Mouse (Mus musculus): ENCODE measurements at regions not wholly inside any gene's neighbourhood (a gene's known extent, or its start where the extent isn't known, plus 50 kb on each side); places are given as distances from the start of the nearest gene placed in this dataset.

DNA sequence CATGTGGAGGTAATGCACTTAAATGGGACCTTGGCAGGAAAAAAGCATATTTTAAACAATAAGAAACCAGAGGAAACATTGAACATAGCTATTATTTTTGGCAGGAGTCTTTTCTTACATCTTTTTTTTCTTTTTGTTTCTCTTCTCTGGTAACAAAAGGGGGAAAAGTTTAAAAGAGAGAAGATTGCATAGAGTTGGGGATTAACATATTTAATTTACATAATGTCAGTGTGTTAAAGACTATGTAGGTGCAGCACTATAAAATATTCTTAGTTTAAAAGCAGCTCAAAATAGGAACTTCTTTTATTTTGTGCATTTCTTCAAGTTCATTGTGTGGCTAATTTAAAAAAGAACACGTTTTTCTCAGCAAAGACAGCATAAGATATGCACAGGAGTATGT lies 1087.5 kb downstream of the Cdh11 start:
- no peak for TF ChIP-seq CTCF (IDR thresholded peaks at IDR 0.05)
- no peak overlapping the region for H3K27ac ChIP-seq
- intact Hi-C loops (cut with DNase I), result loop anchor here (5.0 kb wide), 2 partner anchors 304 to 789 kb away; no protein-coding TSS in a partner anchor
- H3K4me3 ChIP-seq, result no peak overlapping the region
- DNase-seq (ENCODE audit: extremely low spot score in 1 of 2, low spot score in 2 of 2), result no peak

DNA sequence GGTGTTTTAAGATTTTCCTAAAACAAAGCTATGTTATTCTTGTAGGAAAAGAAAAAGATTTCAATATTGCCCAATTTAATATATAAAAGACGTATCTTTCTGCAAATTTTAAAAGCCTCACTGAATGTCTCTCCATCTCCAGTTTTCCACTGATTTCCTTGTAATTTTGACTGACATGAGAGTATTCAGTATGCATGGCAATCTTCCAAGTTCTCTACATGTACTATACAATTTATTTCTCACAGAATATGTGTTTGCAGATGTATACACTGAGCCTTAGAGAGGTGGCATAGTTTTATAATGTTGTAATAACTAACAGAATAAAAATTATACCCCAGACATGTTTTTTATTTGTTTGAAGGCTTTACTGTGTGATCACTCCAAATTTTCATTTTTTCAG lies 1094.5 kb downstream of the Cdh11 start:
- no peak for DNase-seq (ENCODE audit: extremely low spot score in 1 of 2, low spot score in 2 of 2)
- no peak for TF ChIP-seq CTCF (IDR thresholded peaks at IDR 0.05)
- Histone ChIP-seq H3K4me3 (no peak overlapping the region), H3K27ac (no peak overlapping the region)
- intact Hi-C loops (cut with DNase I), result no loop called here

DNA sequence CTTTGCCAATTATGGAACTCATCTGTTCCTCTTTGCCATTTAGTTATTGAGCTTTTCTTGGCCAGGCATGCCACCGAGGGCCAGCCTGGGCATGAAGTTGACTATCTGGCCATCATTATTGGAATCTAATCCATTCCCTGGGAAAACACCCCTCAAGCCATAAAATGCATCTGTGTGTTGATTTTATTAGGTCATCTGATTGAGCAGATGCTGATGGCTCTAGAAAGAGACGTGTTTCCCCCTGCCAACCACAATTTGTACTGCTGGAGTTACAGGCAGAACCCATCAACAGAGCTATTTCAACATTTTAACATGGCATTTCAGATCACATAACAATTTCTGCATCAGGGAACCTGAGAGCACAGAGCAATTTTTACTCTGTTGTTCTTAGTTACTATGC lies 1116.5 kb downstream of the Cdh11 start:
- TF ChIP-seq CTCF (IDR thresholded peaks at IDR 0.05), result no peak
- intact Hi-C loops (cut with DNase I), result no loop called here
- Histone ChIP-seq H3K27ac (no peak overlapping the region), H3K4me3 (no peak overlapping the region)
- DNase-seq (ENCODE audit: extremely low spot score in 1 of 2, low spot score in 2 of 2), result no peak

DNA sequence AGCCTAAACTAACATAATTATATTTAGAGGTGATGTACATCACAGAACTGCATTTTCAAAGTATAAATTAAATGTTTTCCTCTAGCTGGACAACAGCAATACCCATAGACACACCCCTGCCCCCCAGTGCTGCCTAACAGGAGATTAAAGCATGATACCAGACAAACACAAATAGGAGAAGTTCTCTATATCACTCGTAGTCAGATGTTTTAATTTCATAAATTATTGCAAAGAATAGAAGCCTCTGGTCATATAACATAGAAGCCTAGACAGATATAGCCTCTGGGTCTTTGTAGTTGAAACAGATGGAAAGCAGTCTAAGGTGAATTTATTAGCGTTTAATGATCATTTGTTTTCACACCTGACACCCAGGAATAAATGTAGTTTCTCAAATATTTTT lies 1122.6 kb downstream of the Cdh11 start:
- H3K27ac ChIP-seq, result no peak overlapping the region
- H3K4me3 ChIP-seq, result no peak overlapping the region
- no peak for DNase-seq (ENCODE audit: extremely low spot score in 1 of 2, low spot score in 2 of 2)
- TF ChIP-seq CTCF (IDR thresholded peaks at IDR 0.05), result no peak
- intact Hi-C loops (cut with DNase I), result no loop called here

DNA sequence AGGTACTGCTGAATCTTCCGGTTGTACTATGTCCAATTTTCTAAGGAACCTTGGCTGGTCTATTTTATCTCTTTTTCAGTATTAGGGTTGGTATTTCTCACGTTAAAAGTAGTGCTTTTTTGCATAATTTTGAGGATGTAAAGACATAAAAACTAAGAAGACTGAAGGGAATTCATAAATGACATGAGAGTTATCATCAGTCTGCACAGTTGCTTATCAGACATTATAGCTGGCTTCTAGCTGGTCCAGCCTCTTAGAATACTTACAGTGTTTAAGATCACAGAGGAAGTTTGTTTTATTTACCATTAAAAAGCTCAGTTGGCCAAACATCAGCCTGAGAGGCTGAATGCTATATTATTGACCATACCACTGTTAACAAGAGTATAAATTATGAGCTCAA lies 1130.2 kb downstream of the Cdh11 start:
- DNase-seq (ENCODE audit: extremely low spot score in 1 of 2, low spot score in 2 of 2), result no peak
- intact Hi-C loops (cut with DNase I), result no loop called here
- TF ChIP-seq CTCF (IDR thresholded peaks at IDR 0.05), result no peak
- no peak overlapping the region for H3K4me3 ChIP-seq
- no peak overlapping the region for H3K27ac ChIP-seq

DNA sequence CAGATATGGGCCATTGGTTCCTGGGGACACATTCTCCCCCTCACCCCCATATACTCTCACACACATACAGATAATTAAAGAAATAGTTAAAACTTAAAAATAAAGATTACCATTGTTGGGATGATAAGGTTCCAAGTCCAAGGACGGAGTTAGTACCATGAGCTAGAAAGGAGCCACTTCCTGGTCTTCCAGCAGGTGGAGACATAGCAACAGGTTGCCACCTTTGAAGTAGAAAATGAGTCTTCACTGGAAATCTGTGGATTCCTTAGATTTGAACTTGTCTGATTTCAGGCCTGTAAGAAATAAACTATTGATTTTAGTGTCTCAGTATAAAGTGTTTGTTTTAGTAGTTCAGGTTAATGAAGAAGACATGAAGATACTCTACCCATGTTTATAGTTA lies 1156.6 kb downstream of the Cdh11 start:
- intact Hi-C loops (cut with DNase I), result no loop called here
- DNase-seq (ENCODE audit: extremely low spot score in 1 of 2, low spot score in 2 of 2), result no peak
- Histone ChIP-seq H3K27ac (no peak overlapping the region), H3K4me3 (no peak overlapping the region)
- peak; percentile 31 for TF ChIP-seq CTCF (IDR thresholded peaks at IDR 0.05)

DNA sequence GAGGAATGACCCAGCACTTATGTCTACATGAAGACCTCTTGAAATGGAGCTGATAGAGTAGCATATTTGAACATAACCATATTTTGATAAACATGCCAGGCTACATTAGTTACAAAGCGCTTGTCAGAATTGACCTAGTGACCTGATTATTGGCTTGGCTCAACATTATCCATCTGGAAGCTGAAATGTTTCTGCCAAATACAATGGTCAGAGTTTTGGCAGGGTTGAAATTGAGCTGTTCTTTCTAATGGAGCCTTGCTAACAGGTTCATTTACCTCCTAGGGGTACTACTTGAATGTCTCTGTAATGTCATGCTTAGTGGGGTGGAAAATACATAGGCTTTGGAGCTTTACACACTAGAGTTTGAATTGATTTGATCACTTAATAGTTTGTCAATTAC lies 1163.5 kb downstream of the Cdh11 start:
- H3K27ac ChIP-seq, result no peak overlapping the region
- TF ChIP-seq CTCF (IDR thresholded peaks at IDR 0.05), result no peak
- H3K4me3 ChIP-seq, result no peak overlapping the region
- no peak for DNase-seq (ENCODE audit: extremely low spot score in 1 of 2, low spot score in 2 of 2)
- intact Hi-C loops (cut with DNase I), result no loop called here

DNA sequence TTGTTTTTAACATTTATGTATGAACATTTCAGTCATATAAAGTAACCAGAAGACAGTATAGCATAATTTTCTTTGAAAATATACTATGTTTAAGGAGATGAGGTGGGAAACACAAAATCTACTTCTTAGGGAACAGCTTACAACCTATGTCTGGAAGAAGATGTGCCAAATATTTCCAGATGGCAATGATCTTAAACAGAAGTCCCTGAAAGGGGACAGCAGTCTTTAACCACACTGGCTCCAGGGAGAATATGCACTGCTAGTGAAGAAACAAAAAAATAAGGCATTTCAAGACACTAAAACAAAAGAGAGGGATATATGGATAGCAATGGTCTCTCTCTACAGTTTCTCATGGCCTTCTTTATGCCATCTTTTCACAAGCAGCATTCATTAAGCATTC lies 1194.3 kb downstream of the Cdh11 start:
- intact Hi-C loops (cut with DNase I), result no loop called here
- TF ChIP-seq CTCF (IDR thresholded peaks at IDR 0.05), result no peak
- no peak overlapping the region for H3K4me3 ChIP-seq
- H3K27ac ChIP-seq, result no peak overlapping the region
- DNase-seq (ENCODE audit: extremely low spot score in 1 of 2, low spot score in 2 of 2), result no peak

DNA sequence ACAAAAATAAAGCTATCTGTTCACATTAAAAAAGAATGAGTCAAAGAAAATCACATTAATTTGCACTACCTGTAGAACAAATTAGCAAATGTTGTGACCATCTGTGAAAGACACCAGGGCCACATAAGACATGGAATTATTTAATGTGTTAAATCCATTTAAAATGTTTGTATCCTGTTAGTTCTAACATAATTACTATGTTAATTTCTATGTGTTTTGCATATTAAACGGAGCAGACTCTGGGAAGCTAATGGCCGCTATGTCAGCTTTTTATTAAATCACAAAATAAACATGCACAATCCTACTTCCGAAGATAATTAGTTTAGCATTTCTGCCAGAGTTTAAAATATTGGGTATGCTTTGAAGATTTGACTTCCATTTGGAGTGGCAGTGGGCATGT lies 1194.8 kb downstream of the Cdh11 start:
- TF ChIP-seq CTCF (IDR thresholded peaks at IDR 0.05), result no peak
- intact Hi-C loops (cut with DNase I), result no loop called here
- no peak overlapping the region for H3K4me3 ChIP-seq

DNA sequence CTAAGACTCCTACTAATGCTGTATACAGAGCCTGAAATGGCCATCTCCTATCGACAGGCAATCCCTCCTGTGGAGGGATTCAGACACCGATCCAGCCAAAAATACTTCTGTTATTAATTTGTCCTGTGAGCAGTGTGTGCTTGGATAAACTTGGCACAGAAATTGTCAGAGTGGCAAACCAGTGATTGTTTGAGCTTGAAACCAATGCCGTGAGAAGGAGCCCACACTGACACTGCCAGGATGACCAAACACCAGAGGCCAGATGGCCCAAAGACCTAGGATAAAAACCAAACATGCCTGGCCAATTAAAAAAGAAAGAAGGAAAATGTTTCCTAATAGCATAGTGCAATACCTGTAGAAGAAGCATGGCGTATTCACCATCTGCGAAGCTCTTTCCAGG lies 1221.0 kb downstream of the Cdh11 start:
- intact Hi-C loops (cut with DNase I), result no loop called here
- no peak for DNase-seq (ENCODE audit: extremely low spot score in 1 of 2, low spot score in 2 of 2)

More for the DNA sequence above, 1194.8 kb downstream of the Cdh11 start:
- DNase-seq (ENCODE audit: extremely low spot score in 1 of 2, low spot score in 2 of 2), result no peak
- no peak overlapping the region for H3K27ac ChIP-seq

DNA sequence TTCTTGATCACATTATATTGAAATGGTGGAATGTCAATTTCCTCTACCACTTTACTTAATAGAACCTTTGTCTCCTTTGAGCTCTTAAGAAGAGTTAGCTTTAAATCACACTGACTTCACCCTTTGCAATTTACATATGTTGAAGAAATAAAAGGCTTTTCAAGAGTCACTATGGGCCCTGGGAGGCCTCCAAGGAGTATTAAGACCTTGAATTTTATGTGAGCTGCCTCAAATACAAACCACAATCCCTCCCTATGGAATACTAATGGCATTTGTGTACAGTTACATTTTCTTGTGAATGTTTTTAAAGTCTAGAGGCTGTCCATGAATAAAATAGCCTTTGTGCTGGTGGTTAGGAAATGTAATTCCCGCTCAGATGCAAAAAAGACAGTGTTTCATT lies 1262.7 kb downstream of the Cdh11 start:
- intact Hi-C loops (cut with DNase I), result no loop called here
- no peak overlapping the region for H3K4me3 ChIP-seq
- no peak for DNase-seq (ENCODE audit: extremely low spot score in 1 of 2, low spot score in 2 of 2)
- TF ChIP-seq CTCF (IDR thresholded peaks at IDR 0.05), result no peak
- H3K27ac ChIP-seq, result no peak overlapping the region

More for the DNA sequence above, 1221.0 kb downstream of the Cdh11 start:
- TF ChIP-seq CTCF (IDR thresholded peaks at IDR 0.05), result no peak
- H3K27ac ChIP-seq, result no peak overlapping the region
- no peak overlapping the region for H3K4me3 ChIP-seq

DNA sequence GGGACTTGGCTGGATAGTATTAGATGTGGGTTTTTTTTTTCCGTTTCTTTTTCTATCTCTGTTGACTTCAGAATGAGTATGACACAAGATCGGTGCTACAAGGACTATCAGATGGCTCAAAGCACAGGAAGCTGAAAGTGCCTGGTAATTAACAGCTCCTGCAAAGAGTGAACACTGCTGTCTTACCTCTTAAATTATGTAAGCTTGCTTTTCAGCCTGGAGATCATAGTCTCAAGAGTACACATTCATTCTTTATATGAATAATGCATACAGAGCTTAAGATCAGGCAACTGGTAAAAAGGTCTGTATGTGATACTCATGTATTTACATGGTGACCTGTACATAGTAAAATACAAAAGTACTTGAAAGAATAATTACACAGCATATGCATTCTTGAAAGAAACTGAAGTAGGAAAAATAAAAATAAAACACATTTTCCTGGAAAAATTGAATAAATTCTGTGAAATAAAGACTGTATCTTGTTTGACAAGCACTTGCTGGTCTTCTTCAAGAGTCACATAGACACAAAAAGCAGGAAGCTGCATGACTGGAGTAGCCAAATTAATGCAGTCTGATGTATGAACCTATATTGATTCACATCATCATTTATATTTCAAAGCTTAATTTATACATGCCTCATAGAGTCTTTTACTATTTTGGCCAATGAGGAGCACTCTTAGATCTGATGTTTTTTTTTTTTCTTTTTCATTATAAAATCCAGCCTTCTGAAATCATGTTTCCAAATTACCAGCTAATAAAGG lies 1306.7 kb downstream of the Cdh11 start:
- H3K27ac ChIP-seq, result no peak overlapping the region
- DNase-seq (ENCODE audit: extremely low spot score in 1 of 2, low spot score in 2 of 2), result no peak
- no peak overlapping the region for H3K4me3 ChIP-seq
- intact Hi-C loops (cut with DNase I), result no loop called here
- TF ChIP-seq CTCF (IDR thresholded peaks at IDR 0.05), result no peak

DNA sequence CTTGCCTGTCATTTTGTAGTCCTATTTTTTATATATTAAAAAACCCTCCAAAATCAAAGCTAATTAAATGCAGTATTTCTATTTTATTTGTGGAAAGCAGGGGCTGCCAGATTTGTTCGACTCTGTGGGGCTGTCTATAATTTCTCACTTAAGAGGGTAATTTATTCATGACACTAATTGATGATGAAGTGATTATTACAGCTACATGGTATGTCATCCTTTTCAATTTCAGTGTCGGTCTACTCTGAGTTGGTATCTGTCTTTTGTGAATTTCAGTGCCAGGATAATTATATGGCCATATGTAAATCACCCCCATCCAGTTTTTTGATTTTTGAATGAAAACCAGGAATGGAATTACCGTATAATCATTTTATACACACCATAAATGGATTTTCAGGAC lies 1319.1 kb downstream of the Cdh11 start:
- intact Hi-C loops (cut with DNase I), result no loop called here

More for the DNA sequence above, 1319.1 kb downstream of the Cdh11 start:
- no peak for TF ChIP-seq CTCF (IDR thresholded peaks at IDR 0.05)
- H3K27ac ChIP-seq, result no peak overlapping the region
- H3K4me3 ChIP-seq, result no peak overlapping the region
- DNase-seq (ENCODE audit: extremely low spot score in 1 of 2, low spot score in 2 of 2), result no peak
